Mouse (Mus musculus) CD4-positive helper T cell, adult 2 months (primary cell): ENCODE data around the gene Cyb561.

Experiments
- DNase-seq: peaks from one replicate; pipeline ENCODE4 v3.0.0-alpha.2; 2012; ENCODE audit warnings: low read depth, missing footprints, low spot score

Gene Cyb561

GRCm38 (mm10) chr11:105952911-105953386 lies at the start of gene Cyb561:
Cyb561 (minus strand) TSS chr11:105953336.
- no peak for DNase-seq

GRCm38 (mm10) chr11:106001718-106002117 lies 48.6 kb upstream of the Cyb561 start:
- peak; percentile 63 for DNase-seq

- DNase-seq, result no peak
These were observed 46.9 kb upstream of the Cyb561 start for GRCm38 (mm10) chr11:106000062-106000461.

DNA sequence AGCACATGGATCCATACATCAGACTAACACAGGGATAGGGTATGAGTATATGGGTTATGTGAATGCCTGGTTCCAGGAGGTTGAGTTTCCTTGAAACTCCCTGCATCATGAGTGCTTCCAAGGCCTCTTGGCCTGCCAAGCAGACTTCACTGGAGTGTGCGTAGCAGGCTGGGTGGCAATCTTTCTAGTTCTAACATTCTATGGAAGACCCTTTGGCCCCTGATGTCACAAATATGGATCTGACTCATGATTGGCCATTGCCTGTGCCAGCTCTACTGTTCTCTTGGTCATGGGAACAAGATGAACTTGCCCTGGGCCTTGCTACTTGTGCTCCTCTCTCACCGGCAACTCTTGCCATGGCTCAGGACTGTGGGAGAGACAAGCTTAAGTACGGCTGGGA lies 41.2 kb upstream of the Cyb561 start, which contains the start of gene Ace3:
TSS of gene Ace3 (plus strand) at position 301 of the 400 bp plus-strand sequence.
- no peak for DNase-seq

GRCm38 (mm10) chr11:105990231-105990630 lies 37.1 kb upstream of the Cyb561 start:
- DNase-seq, result no peak

- no peak for DNase-seq
These were observed 36.3 kb upstream of the Cyb561 start for GRCm38 (mm10) chr11:105989446-105989845.

DNA sequence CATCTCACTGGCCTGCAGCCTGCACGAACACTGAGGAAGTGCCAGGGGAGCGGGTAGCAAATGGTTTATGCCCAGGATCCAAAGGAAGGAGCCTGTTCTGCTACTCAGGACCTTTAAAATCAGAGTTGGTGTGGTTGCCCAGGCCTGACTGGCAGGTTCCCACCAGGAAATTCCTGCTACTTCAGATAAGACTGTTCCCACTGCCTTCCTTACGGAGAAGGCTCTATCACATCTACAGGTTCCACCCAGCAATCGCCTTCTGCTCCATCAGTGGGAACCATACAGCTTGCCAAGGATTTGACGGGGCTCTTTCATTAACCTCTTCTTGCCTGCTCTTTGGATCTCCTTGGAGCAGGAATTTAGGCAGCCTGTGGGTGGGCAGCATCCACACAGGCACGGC lies 34.3 kb upstream of the Cyb561 start:
- DNase-seq, result no peak

- no peak for DNase-seq
These were observed 31.3 kb upstream of the Cyb561 start for GRCm38 (mm10) chr11:105984452-105984851.

DNA sequence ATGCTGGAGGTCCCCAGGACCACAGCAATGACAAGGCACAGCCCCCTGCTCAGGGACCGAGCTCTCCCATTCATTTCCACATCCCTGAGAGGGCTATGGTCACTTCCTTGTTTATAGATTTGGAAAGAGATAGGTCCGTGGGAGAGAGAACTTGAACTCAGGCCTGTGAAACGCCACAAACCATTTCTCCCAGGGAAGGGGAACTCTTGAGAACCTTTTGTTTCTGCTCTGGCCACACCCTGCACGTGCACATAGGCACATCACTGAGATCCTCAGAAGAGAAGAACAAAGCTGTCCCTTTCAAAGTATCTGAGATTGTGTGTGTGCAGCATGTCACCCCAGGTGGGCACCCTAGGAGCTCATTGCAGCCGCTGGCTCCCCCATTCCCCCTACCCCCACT lies 25.5 kb upstream of the Cyb561 start:
- DNase-seq, result no peak

DNA sequence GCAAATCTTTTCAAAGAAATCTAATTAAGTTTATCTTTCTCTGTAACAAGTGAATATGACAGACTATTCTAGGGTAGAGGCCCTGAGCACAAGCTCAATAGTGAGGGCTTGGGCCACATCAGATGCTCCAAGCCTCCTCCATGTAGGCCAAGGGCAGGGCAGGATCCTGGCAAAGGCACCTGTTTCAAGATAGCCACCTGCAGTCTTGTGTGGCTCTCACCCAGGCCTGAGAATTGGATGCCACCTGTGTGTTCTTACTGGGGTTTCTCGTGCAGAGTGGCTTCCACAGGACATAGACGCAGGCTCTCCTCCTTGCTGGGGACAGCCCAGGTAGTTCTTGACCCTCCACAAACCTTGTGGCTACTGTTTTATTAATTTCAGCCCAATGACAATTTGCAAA lies 25.1 kb upstream of the Cyb561 start:
- no peak for DNase-seq

GRCm38 (mm10) chr11:105975636-105976035 lies 22.5 kb upstream of the Cyb561 start:
- DNase-seq, result no peak

- no peak for DNase-seq
These were observed 21.9 kb upstream of the Cyb561 start for GRCm38 (mm10) chr11:105975050-105975449.

DNA sequence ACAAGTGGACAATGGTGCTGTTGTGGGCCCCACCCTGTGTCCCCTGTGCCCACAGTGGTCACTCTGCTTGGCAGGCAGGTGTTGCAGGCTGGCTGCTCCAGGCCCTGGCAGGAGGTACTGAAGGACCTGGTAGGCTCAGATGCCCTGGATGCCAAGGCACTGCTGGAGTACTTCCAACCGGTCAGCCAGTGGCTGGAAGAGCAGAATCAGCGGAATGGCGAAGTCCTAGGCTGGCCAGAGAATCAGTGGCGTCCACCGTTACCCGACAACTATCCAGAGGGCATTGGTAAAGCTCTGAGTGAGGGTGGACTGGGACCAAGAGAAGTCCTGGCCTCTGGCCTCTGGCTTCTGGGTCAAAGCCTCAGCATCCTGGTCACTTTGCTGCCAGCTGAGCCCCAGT lies 21.5 kb upstream of the Cyb561 start:
- DNase-seq, result no peak

DNA sequence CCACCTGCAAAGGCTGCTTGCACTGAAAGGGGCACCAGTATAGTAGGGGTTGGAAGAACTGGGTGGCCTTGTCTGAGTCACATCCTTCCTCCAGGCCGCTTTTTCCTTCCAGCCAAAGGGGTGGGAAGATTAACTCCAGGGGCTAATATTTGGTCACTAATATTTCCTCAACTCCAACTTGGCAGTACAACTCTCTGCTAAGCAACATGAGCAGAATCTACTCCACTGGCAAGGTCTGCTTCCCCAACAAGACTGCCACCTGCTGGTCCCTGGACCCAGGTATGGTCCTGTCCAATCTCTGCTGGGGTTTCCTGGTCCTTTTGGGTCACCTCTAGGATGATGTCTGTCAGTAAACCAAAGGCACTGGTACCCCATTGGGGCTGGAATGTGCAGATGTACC lies 16.4 kb upstream of the Cyb561 start:
- no peak for DNase-seq

DNA sequence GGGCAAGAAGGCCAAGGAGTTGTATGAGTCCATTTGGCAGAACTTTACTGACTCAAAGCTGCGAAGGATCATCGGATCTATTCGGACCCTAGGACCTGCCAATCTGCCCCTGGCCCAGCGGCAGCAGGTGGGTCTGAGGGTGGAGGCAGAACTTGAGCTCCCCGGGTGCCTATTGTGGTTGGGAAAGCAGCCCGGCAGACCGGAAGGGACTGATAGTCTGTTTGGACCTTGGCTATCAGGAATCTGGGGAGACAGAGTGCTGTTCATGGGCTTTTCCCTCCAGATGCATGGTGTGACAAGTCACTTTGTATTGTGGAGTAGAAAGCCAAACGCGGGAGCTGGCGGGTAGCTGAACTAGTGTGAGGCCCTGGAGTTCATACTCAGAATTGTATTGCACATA lies 15.8 kb upstream of the Cyb561 start:
- no peak for DNase-seq

- no peak for DNase-seq
These were observed 14.8 kb upstream of the Cyb561 start, which contains the start of gene Ace for GRCm38 (mm10) chr11:105967741-105968574. Ace (plus strand) TSS chr11:105967945.

DNA sequence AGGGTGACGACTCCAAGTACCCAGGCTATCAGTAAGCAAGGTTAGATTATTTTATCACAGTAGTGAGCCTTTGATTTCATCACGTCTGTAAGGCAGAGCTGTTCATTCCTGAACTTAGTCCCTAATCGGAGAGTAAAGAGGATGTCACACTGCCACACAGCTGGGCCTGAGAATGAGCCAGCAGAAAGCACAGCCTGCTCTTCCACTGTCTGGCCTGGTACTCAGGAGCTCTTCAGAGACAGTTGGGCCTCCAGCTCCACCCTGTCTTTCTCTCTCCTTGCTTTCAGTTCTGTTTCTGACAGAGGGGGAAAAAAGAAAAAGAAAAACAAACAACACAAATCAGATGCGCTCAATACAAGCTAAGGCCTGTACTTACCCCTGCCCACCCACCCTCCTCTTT lies 13.2 kb upstream of the Cyb561 start:
- DNase-seq, result no peak

GRCm38 (mm10) chr11:105964691-105965090 lies 11.6 kb upstream of the Cyb561 start:
- DNase-seq, result no peak

- peak; percentile 27 for DNase-seq
These were observed 6.2 kb upstream of the Cyb561 start for GRCm38 (mm10) chr11:105959355-105959754.

DNA sequence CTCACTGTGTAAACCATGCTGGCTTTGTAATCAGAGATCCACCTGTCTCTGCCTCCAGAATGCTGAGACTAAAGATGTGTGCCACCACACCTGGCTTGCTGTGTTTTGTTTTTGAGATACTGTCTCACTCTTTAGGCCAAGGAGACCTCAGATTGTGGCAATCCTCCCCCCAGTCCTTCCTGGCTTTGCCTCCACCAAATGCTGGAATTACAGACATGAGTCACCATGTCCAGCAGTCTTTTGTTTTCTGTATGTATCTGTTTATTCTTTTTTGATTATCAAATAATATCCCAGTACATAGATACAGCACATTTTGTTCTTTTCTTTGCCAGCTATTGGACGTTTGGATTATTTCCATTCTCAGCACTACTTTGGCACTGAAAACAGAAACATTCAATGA lies 5.4 kb upstream of the Cyb561 start:
- no peak for DNase-seq

GRCm38 (mm10) chr11:105957501-105957900 lies 4.4 kb upstream of the Cyb561 start:
- DNase-seq, result no peak

GRCm38 (mm10) chr11:105955815-105956430 lies 2.8 kb upstream of the Cyb561 start:
- no peak for DNase-seq

DNA sequence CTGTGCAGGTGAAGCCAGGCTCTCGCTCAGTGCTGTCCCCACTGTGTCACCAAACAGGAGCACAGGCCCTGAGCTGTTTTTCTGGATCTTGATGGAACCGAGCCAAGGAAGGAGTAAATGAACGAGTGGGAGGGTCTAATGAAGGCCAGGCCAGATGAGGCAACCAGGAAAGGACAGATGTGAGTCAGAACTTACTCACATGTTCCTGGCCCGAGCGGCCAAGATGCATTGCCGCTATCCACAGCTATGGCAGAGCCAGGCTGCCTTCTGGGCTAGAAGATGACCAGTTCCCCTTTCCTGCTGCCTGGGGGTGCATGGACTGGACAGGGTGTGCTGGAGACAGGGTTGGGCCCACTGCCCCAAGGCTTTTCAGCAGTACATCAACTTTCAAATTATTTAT lies 266 bp upstream of the Cyb561 start:
- no peak for DNase-seq
